Mouse (Mus musculus) gastrocnemius, postnatal 36 days (tissue): ENCODE results near the gene Ddr2. TPM values are rescaled to one million over a fixed set of nuclear protein-coding genes. Genes with fewer than 3 reads are reported as not detected.

ENCODE experiments used
- DNase-seq, 2 experiments: peaks; one replicate each; pipeline ENCODE4 v3.0.0; 2022
- intact Hi-C: fragments of 180-260 bp; cut with DNase I; formaldehyde crosslinking; loops from one replicate; pipeline ENCODE4 v1.15.1; 2025
- total RNA-seq, 2 experiments: library from RNA; stranded (reverse); gene quantifications; 2 replicates each; pipeline ENCODE4 v1.2.3; 2021

The Ddr2 gene
- total RNA-seq, 2 experiments from 2014 or later, result 17.8 to 18.2 TPM

DNA sequence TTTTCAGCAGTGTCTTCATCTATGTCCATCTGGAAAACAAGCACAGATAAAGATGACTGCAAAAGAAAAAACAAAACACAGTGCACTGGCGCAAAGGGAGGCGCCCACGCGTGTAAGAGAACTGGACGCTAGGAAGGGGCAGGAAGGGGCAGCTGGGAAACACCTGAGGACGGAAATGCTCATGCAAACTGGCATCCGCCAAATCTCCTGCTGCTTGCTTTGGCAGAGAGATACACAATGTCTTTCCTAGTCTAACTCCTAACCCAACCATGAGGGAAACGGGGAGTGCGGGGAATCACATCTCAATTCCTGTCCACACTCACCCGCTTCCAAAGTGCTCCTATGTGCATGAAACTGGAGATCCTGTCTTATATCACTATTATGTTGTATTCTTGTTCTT is 157.5 kb downstream of the Ddr2 start:
- no peak for DNase-seq
- intact Hi-C loops, result no loop called here

DNA sequence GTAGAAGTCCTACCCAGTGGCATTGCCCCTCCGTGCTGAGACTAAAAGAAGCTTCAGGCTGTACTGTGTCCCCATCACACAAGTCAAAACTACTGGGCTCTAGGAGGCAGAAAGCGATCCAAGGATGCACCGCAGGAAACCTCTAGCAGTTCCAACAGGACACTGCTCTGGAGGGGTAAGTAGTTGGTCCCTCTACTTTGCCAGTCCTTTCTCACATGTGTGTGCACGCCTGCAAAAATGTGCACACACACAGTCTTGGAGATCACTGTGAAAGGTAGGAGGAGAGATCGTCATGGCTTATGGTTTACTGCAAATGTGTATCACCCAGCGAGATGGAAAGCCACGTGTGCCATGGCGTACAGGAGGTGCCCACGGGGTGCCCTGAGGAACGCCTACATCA is 157.9 kb downstream of the Ddr2 start:
- DNase-seq, result no peak
- intact Hi-C loops, result no loop called here

DNA sequence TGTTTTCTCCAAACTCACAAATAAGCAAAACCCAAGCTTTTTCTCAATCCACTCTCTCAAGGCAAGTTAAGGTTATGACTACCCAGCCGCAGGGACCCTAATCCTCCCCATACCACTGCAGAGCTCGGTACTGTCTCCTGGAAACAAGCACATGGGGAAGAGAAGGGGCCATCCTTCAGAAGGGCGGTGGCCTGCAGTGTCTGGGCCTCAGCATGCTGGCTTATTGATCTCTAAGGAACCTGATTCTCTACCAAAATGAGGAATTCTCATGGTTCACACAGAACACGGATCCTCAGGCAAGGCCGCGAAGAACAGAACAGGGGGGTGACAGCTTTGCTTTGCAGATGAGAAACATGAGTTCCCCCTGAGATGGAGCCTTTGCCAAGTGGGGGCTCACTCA is 159.0 kb downstream of the Ddr2 start:
- intact Hi-C loops, result no loop called here

DNA sequence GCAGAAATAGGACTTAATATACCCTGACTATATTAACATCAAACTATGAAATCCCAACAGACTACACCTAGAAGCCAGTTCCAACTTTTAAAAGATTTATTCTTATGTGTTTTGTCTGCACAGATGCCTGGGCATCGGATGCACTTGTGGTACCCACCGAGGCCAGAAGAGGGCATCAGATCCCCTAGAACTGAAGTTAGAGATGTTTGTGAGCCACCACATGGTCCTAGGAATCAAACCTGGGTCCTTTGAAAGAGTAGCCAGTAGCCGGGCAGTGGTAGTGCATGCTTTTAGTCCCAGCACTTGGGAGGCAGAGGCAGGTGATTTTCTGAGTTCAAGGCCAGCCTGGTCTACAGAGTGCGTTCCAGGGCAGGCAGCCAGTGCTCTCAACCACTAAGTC is 159.9 kb downstream of the Ddr2 start:
- intact Hi-C loops, result no loop called here
- DNase-seq, result no peak

More for the DNA sequence above, 159.0 kb downstream of the Ddr2 start:
- DNase-seq, result no peak

DNA sequence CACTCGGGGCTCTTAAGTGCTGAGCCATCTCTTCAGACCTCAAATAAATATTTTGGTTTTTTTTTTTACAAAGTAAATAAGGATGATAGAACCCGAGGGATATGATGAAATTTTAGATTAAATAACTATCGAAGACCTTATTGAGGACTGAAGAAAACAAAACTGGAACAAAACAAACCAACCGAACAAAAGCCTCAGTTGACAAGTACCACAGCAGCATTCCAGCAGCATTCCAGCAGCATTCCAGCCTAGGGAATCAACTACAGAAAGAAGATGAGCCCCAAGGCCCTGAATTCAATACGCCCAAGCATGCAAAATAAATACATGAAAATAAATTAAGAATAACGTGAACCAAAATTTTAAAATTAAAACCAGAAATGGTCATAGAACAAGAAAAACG is 160.6 kb downstream of the Ddr2 start:
- DNase-seq, result no peak
- intact Hi-C loops, result no loop called here

DNA sequence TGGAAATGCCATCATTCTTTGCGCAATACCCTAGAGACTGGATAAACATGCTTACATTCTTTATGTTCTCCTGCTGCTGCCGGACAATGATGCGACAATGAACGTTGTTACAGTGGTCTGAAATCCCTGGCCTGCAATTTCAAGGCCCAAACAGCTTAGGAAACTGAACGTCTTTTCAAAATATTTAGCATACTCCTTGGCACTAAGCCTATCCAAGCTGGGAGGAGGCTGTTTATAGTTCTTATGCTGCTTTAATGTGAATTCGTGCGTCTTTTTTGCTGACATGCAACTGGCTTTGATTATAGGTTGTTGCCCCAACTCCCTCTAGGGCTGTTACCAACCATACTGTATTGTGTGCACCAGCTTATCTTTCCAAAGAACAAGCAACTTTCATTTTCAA is 161.7 kb downstream of the Ddr2 start:
- DNase-seq, result no peak
- intact Hi-C loops, result no loop called here

DNA sequence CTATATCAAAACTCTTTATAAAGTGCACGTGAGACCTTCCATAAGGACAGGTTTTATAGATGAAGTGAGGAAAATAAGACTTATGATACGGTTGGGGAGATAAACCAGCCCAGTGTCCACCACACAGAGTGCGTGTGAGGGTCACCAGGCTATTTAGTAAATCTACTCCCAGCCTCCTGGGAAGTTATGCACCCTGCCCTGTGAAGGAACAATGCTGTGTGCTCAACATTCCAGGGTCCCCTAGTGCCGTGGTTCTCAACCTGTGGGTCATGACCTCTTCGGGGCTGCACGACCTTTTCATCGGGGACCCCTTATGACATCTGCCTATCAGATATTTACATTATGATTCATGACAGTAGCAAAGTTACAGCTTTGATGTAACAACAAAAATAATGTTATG is 162.3 kb downstream of the Ddr2 start:
- intact Hi-C loops, result no loop called here
- DNase-seq, result no peak

DNA sequence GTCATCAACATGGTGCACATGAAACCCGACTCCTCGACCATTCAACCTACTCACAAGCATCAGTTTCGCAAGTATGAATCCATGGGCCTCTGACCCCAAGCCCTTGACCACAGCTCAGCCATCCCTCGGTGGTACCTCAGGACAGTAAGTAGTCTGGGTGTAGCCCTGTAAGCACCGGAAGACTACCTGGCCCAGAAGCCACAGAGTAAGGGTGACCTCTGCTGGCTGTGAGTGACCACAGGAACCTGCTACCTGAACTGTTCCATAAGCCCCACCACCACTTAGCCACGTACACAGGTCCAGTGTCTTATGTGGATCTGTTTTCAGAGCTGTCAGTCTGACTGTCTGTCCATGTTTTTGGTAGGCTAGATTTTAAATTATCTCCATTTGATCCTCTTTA is 162.9 kb downstream of the Ddr2 start:
- intact Hi-C loops, result no loop called here
- no peak for DNase-seq

DNA sequence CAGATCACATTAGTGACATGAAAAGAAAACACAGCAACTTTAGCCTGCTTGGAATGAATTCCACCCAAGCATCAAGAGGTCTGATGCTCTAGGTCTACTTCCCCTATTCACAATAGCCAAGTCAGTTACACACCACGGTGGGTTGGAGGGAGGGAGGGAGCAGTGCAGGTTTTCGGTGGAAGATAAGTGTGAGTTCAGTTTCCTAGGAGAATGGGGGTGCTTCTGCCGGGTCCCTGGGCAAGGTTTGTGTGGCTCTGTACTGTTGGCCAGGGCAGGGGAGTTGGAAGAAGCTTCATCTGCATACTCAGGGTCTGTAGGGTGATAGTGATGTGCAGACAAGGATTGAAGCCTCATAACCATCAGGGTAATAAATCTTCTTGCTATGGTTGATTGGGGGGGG is 164.6 kb downstream of the Ddr2 start:
- no peak for DNase-seq
- intact Hi-C loops, result no loop called here

DNA sequence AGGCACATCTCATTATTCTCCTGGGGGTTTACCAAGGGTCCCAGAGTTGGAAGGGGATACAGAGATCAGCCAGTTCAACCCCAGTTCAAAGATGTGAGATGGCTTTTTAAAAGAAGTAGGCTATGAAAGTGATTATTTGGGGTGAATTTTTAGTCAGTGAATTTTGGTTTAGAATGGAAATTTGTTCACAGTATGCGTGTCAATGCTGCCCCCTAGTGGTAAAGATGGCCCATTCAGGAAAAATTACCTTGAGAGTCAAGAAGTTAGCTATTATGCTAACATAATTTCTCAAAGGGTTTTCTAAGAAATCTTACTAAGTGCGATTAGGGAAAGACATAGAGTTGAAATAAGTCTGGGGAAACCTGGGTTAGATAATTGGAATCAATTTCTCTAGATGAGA is 171.2 kb downstream of the Ddr2 start:
- DNase-seq, result peak in 1 of 2 experiments; percentile 24
- intact Hi-C loops, result loop anchor here (5.0 kb wide), 1 partner anchor 198 kb away; no protein-coding TSS in a partner anchor

DNA sequence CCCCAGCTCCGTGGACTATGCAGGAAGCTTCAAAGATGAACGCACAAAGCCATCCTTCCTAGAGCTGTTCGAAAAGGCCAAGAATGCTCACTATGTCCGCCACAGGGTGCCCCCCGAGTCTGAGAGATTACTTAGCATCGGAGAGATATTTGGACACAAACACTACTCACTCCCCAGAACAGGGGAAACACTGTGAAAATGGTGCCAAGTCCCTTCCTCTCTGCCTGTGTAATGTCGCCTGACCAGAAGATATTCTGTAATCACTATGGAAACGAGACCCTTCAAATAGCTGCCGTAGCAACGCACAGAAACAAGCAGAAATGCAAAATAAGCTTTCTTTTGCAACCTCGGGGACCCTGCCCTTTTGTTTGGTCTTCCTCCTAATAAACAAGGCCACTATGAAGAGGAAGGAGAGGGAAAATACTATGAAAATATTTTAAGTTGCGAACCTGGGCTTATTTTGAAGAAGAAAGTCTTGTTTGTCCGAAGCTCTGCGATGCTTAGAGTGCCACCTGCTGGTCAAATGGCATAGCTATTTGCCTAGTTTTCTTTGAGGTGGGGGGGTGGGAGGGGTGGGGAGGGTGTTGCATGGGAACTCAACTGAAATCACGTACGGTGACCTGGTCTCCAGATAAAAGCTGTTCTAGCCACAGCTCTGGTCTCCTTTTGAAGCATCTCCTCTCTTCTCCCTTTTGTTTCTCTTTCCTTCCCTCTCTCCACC is 176.4 kb downstream of the Ddr2 start:
- intact Hi-C loops, result no loop called here
- DNase-seq, result peak in 1 of 2 experiments; percentile 22

DNA sequence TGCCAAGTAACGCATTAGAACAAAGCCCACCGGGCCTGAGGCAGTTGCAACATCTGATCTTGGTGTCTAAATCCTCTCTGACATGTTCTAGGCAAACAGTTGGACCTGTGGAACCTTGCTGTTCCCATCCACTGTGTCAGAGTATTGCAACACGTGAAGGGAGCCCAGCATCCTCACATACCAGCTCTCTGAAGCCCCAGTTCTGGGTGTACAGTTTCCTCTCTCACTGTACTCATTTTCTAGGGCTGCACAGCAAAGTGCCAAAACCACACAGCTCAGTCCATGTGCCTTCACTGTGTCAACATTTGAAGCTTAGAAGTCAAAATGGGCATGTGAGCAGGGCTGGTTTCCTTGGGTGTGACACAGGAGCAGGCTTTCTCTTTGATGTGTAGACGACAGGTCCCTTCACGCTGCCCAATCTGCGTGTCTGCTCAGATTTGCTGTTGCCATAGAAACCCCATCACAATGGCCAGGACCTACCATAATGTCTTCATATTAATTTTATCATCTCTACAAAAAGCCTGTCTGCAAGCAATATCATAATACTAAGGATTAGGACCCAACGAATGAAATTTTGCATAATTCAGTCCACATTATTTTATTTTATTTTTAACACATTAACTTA is 178.3 kb downstream of the Ddr2 start:
- DNase-seq, result no peak
- intact Hi-C loops, result no loop called here

DNA sequence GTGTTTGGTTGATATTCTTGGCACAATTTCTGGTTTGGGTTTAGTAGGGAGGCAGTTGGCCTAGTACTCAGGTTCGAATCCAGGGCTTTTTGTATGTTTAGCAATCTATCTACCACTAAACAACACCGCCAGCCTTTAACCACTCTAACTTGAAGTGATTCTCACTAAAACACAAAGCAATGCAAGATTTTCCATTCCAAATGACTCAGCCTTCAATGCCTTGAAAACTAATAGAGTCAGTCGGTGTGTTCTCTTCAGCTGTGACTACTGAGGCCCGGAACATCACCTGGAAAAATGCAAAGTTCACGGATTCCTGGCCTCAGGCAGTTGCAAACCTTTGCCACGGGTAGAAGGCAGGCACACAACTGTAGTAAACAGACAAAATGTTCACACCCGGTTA is 178.9 kb downstream of the Ddr2 start:
- intact Hi-C loops, result no loop called here

DNA sequence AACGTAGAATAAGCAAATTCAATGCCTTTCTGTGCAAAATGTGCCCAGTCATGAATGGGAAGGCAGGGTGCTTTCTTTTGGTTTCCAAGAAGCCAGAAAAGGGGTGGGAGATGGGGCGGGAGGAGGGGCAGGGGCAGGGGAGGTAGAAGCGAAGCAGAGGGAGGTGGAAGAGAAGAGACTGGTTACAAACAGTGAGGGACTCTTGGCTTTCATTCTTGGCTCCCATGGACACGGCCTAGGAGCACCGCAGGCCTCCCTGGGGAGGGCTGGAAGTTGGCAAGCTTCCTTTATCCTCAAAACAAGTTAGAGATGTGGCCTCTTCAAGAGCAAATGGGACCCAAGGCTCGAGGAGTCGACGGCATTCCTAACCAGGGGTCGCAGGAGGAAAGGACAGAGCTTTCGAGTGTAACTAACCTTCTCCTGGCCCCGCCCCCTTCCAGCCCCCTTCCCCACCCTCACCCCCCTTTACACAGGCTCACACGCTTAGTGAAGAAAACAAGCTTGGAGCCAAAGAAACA is 182.0 kb downstream of the Ddr2 start, which contains the start of gene Ccdc190:
Gene Ccdc190, plus strand, starts transcription at position 195 of the 518 bp plus-strand sequence.
- intact Hi-C loops, result no loop called here
- DNase-seq, result peak; percentile 34 to 39

More for the DNA sequence above, 178.9 kb downstream of the Ddr2 start:
- DNase-seq, result no peak

DNA sequence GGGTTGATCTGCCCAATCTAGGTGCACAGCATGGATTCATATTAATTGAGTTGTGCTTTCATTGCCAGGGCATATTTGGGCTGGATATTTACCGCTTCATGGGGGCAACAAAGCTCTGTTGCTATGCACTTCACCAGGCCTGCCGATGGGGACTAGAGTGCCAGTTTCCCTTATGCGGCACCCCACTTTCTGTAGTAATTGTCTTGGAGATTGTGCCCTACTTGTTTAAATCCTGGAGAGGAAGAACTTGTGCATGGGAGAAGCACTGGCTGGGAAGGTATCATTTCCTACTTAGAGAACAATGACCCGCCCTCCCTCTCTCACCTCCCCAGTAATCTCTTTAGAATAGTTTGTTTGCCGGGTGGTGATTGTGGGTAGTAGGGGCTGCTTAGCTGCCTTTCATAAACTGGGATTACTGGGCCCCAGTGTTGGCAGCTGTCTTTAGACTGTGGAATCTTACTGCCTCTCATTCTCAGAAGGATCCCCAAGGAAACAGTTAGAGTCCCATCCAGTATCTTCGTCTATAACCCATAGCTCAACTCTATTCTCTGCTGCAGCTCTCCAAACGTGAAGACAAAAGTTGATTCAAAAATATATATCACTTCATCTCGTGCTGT is 182.7 kb downstream of the Ddr2 start:
- intact Hi-C loops, result no loop called here
- DNase-seq, result no peak

DNA sequence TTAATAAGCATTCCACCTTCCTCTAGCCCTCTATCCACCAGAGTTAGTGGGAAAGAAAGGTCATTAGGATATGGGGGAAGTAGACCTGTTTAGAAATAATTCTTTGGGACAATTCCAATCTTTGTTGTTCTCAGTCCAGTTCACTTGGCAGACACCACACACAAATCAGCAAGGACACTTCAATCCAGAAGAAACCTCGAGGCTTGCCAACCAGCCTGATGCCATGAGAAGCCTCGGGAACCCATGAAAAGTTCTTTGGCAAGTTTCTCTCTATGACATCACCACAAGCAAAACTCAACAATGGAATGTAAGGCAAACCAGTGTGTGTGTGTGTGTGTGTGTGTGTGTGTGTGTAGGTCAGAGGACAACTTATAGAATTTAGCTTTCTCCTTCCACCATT is 186.0 kb downstream of the Ddr2 start:
- no peak for DNase-seq
- intact Hi-C loops, result loop anchor here (5.0 kb wide), 1 partner anchor 392 kb away; the partner anchor contains the start of gene Nuf2

Other genes starting within 250 kb of the Ddr2 start
- not detected for gene Ccdc190, start 182.1 kb downstream of the Ddr2 start, total RNA-seq
- 1 to 10 TPM; 2.9 to 4.1 TPM for gene Hsd17b7, start 141.5 kb downstream of the Ddr2 start, total RNA-seq
- 10 to 100 TPM; 44.6 to 52.2 TPM for gene Uap1, start 64.2 kb upstream of the Ddr2 start, total RNA-seq
- 10 to 100 TPM; 10.2 TPM for gene Uhmk1, start 104.6 kb upstream of the Ddr2 start, total RNA-seq
- gene Sh2d1b2, start 122.0 kb upstream of the Ddr2 start, total RNA-seq, result not detected
- gene Sh2d1b1, start 166.6 kb upstream of the Ddr2 start, total RNA-seq, result not detected
- under 1 TPM; 0.15 to 0.36 TPM for gene Gm7694, start 195.6 kb upstream of the Ddr2 start, total RNA-seq
- gene Spata46, start 198.0 kb upstream of the Ddr2 start, total RNA-seq, result not detected